Mouse (Mus musculus) hindbrain, embryonic 12.5 days (tissue): Measurements from ENCODE around the gene Hist2h2ac. TPM values are rescaled to one million over a fixed set of nuclear protein-coding genes. Genes with fewer than 3 reads are reported as not detected.
"Not testable (repeated sequence)": the region's sequence is repeated elsewhere in the genome, so short reads cannot be mapped to it uniquely, and the experiment has no call there.

ENCODE experiments used
- ATAC-seq: fragments of 200-750 bp; cut with Nextera tagmentation; 2 replicates; pipeline ENCODE4 v1.8.0; 2017; ENCODE audit warnings: moderate TSS enrichment; ENCODE audit not compliant: low FRiP score
- H3K27ac ChIP-seq: fragments of 300-500 bp; sonication (generic); 2 replicates; pipeline ENCODE4 v1.5.1; 2016; ENCODE audit warnings: mild to moderate bottlenecking
- H3K27me3 ChIP-seq: fragments of 300-500 bp; sonication (generic); 2 replicates; pipeline ENCODE4 v1.6.1; 2016; ENCODE audit warnings: mild to moderate bottlenecking
- H3K36me3 ChIP-seq: fragments of 300-500 bp; sonication (generic); 2 replicates; pipeline ENCODE4 v1.6.1; 2016; ENCODE audit warnings: mild to moderate bottlenecking
- H3K4me1 ChIP-seq: fragments of 300-500 bp; sonication (generic); 2 replicates; pipeline ENCODE4 v1.6.1; 2016
- H3K4me2 ChIP-seq: fragments of 300-500 bp; sonication (generic); replicated peaks from 2 replicates; pipeline ENCODE4 v1.6.1; 2016; ENCODE audit warnings: mild to moderate bottlenecking
- H3K4me3 ChIP-seq: fragments of 300-500 bp; sonication (generic); 2 replicates; pipeline ENCODE4 v1.5.1; 2016; ENCODE audit warnings: mild to moderate bottlenecking
- H3K9ac ChIP-seq: fragments of 300-500 bp; sonication (generic); 2 replicates; pipeline ENCODE4 v1.6.1; 2016; ENCODE audit warnings: mild to moderate bottlenecking, moderate library complexity
- H3K9me3 ChIP-seq: fragments of 300-500 bp; sonication (generic); replicated peaks from 2 replicates; pipeline ENCODE4 v1.6.1; 2016; ENCODE audit warnings: mild to moderate bottlenecking
- WGBS: fragments of 180-500 bp; shearing (Covaris S2); methylation state at CpG from one replicate; pipeline ENCODE4 v1.1.7; 2016; 5-methylcytosine and 5-hydroxymethylcytosine counted together
- polyA plus RNA-seq: library from polyadenylated mRNA; unstranded; fragments of >200 nt; fragmentation: Nextera tagmentation; extraction: Ambion mirVana; gene quantifications from 2 replicates; pipeline ENCODE4 v1.2.1, GENCODE M21; 2016

Gene Hist2h2ac
- polyA plus RNA-seq, 1 experiment from 2014 or later = 7.0 TPM

DNA sequence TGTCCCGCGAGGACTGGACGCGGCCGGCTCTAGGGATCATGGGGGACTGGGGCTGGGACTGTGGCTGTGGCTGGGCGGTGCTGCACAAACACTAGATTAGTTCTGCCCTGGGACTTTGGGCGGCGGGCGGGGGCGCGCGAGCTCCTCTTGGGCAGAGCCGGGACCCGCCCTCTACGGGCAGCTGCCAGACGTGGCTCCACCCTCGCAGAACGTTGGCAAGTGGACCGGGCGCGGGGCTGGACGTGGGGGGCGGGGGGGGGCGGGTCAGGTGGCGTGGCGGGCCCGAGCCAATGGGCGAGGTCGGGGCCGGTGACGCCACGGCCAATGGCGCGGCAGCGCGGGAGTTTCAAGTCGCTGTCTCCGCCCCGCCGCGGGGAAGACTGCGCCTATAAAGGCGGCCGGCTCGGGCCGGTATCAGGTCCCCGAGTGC is 25.8 kb upstream of the Hist2h2ac start, which contains the start of gene Hist2h3c1:
Gene Hist2h3c1, plus strand, starts transcription at position 259 of the 430 bp plus-strand sequence.
- Histone ChIP-seq H3K4me3 (peak within 1 kb of the TSS; percentile 35), H3K27ac (peak within 1 kb of the TSS; percentile 77), H3K4me2 (peak within 1 kb of the TSS; percentile 52), H3K4me1 (peaks cover 18% of the 10 kb centered on the region), H3K9ac (peak within 1 kb of the TSS; percentile 59)
- not testable (repeated sequence) for H3K9me3 ChIP-seq, H3K36me3 ChIP-seq, H3K27me3 ChIP-seq
- WGBS = 3% methylated on average over 5 of the region's 47 CpGs
- peak; percentile 93 for ATAC-seq

DNA sequence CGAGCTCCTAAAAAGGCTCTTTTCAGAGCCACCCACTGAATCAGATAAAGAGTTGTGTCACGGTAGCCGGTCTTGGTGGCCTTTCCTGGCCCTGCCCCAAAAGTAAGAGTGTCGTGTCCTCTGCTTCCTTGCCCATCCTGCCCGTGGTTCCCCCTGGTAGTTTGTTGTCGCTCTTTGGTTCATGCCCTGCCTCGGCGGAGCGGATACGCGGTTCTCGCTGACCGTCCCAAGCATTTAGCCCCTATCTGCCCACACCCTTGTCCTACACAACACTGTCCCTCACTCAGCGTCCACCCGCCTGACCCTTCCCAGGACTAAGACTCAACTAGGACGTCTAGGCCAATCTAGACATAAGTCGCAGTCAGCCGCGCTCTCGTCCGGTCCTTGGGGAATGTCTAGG is 25.3 kb upstream of the Hist2h2ac start:
- not testable (repeated sequence) for H3K9me3 ChIP-seq, H3K9ac ChIP-seq, ATAC-seq

DNA sequence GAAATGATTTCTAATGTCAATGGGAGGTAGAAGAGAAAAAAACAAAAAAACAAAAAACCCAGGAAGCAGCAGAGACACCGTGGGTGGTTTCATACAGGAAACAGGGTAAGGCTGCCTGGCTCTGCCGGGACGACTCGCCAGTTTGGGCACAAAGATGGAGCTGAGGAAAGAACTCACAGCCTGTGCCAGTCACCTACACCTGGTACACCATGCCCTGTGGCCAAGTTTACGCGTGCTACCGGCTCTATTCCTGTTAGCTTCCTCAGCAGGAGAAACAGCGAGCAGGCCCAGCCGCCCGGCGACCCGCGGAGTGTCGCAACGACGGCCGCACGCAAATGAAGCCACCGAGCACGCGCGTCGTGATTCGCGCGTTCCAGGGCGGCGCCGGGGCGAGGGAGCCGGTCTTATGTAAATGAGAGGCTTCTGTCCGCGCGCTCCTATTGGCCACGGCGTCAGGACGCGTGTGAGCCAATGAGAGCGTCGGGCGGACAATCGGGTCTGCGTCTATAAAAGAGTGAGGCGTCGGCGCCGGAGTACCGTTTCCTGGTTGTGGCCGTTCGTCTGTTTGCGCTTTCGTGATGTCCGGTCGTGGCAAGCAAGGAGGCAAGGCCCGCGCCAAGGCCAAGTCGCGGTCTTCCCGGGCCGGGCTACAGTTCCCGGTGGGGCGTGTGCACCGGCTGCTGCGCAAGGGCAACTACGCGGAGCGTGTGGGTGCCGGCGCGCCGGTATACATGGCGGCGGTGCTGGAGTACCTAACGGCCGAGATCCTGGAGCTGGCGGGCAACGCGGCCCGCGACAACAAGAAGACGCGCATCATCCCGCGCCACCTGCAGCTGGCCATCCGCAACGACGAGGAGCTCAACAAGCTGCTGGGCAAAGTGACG is 24.6 kb upstream of the Hist2h2ac start, which contains the start of gene Hist2h2aa1:
Gene Hist2h2aa1, plus strand, starts transcription at position 495 of the 884 bp plus-strand sequence.
- H3K4me2 ChIP-seq = peak within 1 kb of the TSS; percentile 60
- peak within 1 kb of the TSS; percentile 84 for H3K9ac ChIP-seq
- ATAC-seq = peak; percentile 90
- not testable (repeated sequence) for H3K9me3 ChIP-seq, H3K36me3 ChIP-seq, H3K27me3 ChIP-seq
- under 1% methylated on average over 43 of the region's 88 CpGs for WGBS
- H3K4me3 ChIP-seq = peak within 1 kb of the TSS; percentile 46
- peaks cover 18% of the 10 kb centered on the region for H3K4me1 ChIP-seq
- peak within 1 kb of the TSS; percentile 98 for H3K27ac ChIP-seq

More for the DNA sequence above, 25.3 kb upstream of the Hist2h2ac start:
- peaks cover 18% of the 10 kb centered on the region for H3K4me1 ChIP-seq
- H3K27me3 ChIP-seq, H3K36me3 ChIP-seq: not testable (repeated sequence)
- H3K4me3 ChIP-seq = peak overlapping the region; percentile 31
- H3K4me2 ChIP-seq = peak overlapping the region; percentile 41
- peak overlapping the region; percentile 77; the same call in 1 of the 2 replicates for H3K27ac ChIP-seq
- WGBS = under 1% methylated on average over 10 of the region's 21 CpGs

DNA sequence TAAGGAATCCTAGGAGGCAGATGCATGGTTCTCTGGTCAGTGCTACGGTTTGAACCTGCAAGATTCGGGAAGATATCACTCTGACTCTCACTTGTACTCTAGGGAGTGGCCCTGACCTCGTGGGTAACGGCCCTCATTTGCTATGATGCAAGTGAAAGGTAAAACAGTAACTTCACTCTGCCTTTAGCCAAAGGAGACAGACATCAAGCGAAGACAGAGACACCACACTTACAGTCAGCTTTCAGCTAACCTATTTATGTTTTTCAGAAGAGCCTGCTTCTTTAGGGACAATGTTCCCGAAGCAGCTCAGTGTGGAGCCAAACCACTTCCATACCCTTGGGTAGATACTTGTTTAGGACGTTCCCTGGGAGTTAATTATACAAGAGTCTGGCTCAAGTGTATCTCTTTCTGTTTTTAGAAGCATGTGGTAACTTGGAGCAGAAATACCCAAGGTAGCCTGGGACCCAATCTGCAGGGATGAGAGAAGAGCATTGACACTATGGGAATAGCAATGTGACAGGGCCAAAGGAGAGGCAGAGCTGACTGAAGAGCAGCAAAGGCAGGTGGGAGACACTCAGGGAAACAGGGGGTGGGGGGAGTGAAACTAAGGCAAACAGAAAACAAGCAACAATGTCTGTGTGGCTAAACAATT is 23.4 kb upstream of the Hist2h2ac start:
- Histone ChIP-seq H3K36me3 (no peaks in the 10 kb centered on the region), H3K4me3 (no peak overlapping the region), H3K27ac (peak overlapping the region; percentile 98), H3K4me2 (peak overlapping the region; percentile 60; the same call in 1 of the 2 replicates), H3K4me1 (peaks cover 16% of the 10 kb centered on the region), H3K9ac (peak overlapping the region; percentile 84; the same call in 1 of the 2 replicates), H3K27me3 (no peaks in the 10 kb centered on the region), H3K9me3 (no peaks in the 10 kb centered on the region)
- no peak for ATAC-seq
- WGBS = 83% methylated on average over 7 of the region's 7 CpGs

DNA sequence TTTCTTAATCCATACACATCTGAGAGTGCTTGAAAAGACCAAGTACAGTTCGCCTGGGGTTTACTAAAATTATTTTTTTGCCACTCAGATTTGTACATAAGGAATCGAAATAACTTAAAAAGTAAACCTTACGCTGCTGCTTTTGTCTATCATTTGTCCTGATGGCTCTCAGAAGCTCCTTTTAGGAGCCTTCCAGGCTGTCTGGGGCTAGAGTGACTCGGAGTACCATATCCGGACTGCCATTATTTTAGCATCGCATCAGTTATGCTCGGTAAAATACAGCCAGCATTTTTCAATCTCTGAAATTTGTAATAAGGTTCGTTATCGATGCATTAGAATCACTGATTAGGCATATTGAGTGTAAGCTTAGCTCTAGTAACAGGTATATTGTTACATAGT is 20.1 kb upstream of the Hist2h2ac start:
- Histone ChIP-seq H3K36me3 (no peaks in the 10 kb centered on the region), H3K27me3 (no peaks in the 10 kb centered on the region), H3K4me2 (peak overlapping the region; percentile 44), H3K4me1 (peaks cover 22% of the 10 kb centered on the region), H3K27ac (peak overlapping the region; percentile 88), H3K9me3 (no peaks in the 10 kb centered on the region), H3K9ac (peak overlapping the region; percentile 55; the same call in 1 of the 2 replicates), H3K4me3 (no peak overlapping the region)
- 79% methylated on average over 9 of the region's 9 CpGs for WGBS
- no peak for ATAC-seq

DNA sequence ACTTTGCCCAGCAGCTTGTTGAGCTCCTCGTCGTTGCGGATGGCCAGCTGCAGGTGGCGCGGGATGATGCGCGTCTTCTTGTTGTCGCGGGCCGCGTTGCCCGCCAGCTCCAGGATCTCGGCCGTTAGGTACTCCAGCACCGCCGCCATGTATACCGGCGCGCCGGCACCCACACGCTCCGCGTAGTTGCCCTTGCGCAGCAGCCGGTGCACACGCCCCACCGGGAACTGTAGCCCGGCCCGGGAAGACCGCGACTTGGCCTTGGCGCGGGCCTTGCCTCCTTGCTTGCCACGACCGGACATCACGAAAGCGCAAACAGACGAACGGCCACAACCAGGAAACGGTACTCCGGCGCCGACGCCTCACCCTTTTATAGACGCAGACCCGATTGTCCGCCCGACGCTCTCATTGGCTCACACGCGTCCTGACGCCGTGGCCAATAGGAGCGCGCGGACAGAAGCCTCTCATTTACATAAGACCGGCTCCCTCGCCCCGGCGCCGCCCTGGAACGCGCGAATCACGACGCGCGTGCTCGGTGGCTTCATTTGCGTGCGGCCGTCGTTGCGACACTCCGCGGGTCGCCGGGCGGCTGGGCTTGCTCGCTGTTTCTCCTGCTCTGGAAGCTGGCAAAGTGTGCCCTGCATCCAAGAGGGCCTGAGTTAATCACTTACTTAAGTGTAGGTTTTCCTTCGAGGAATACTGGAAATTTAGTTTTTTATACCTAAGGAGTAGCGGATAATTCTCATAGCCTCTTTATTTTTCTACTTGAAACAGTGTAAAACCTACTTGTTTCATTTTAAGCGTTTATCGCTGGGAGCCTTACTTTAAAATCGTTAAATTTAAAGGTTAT is 19.5 kb upstream of the Hist2h2ac start, which contains the start of gene Hist2h2aa2:
Gene Hist2h2aa2, minus strand, starts transcription at position 328 of the 850 bp plus-strand sequence.
- not testable (repeated sequence) for H3K36me3 ChIP-seq, H3K9me3 ChIP-seq, H3K27me3 ChIP-seq
- peak; percentile 86 for ATAC-seq
- Histone ChIP-seq H3K4me3 (peak within 1 kb of the TSS; percentile 32), H3K4me2 (peak within 1 kb of the TSS; percentile 44), H3K27ac (peak within 1 kb of the TSS; percentile 88), H3K9ac (peak within 1 kb of the TSS; percentile 55; the same call in 1 of the 2 replicates), H3K4me1 (peaks cover 22% of the 10 kb centered on the region)
- WGBS = 3% methylated on average over 37 of the region's 85 CpGs

DNA sequence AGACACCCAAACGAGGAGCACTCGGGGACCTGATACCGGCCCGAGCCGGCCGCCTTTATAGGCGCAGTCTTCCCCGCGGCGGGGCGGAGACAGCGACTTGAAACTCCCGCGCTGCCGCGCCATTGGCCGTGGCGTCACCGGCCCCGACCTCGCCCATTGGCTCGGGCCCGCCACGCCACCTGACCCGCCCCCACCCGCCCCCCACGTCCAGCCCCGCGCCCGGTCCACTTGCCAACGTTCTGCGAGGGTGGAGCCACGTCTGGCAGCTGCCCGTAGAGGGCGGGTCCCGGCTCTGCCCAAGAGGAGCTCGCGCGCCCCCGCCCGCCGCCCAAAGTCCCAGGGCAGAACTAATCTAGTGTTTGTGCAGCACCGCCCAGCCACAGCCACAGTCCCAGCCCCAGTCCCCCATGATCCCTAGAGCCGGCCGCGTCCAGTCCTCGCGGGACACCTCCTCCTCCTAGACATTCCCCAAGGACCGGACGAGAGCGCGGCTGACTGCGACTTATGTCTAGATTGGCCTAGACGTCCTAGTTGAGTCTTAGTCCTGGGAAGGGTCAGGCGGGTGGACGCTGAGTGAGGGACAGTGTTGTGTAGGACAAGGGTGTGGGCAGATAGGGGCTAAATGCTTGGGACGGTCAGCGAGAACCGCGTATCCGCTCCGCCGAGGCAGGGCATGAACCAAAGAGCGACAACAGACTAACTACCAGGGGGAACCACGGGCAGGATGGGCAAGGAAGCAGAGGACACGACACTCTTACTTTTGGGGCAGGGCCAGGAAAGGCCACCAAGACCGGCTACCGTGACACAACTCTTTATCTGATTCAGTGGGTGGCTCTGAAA is 18.5 kb upstream of the Hist2h2ac start, which contains the start of gene Hist2h3c2:
Gene Hist2h3c2, minus strand, starts transcription at position 174 of the 840 bp plus-strand sequence.
- ATAC-seq = peak; percentile 93
- WGBS = 0% methylated on average over 11 of the region's 68 CpGs
- not testable (repeated sequence) for H3K9me3 ChIP-seq, H3K36me3 ChIP-seq, H3K27me3 ChIP-seq
- Histone ChIP-seq H3K27ac (peak within 1 kb of the TSS; percentile 76), H3K9ac (peak within 1 kb of the TSS; percentile 56), H3K4me3 (peak within 1 kb of the TSS; percentile 37), H3K4me1 (peaks cover 17% of the 10 kb centered on the region), H3K4me2 (peak within 1 kb of the TSS; percentile 55)

DNA sequence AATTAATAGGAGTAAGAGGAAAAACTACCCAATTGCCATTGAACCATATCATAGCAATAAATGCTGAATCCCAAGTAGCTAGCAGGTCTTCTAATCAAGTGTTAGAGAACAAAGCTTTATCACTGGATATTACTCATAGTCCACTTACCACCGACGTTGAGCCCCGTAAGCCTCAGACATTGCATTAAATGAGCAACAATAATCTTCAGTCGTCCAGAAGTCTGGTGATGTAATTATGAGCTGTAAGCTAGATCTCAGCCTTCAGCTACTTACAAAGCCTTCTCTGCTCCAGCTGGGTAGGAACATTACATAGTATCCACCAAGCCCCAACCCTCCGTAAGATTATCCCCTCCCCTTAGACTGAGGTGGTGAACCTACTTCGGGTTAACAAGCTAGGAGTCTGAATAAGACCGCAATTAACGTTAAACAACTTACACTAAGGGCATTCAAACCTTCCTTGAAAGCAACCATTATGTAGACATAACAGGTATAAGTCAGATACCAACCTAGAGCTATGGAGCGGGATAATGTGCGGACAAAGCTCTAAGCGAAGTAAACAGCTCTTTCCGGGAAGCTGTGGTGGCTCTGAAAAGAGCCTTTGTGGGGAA is 17.3 kb upstream of the Hist2h2ac start:
- peaks cover 15% of the 10 kb centered on the region for H3K4me1 ChIP-seq
- no peaks in the 10 kb centered on the region for H3K36me3 ChIP-seq
- under 1% methylated on average over 12 of the region's 12 CpGs for whole genome bisulfite sequencing
- ATAC-seq = no peak
- H3K4me2 ChIP-seq = peak overlapping the region; percentile 55
- no peaks in the 10 kb centered on the region for H3K9me3 ChIP-seq
- peak overlapping the region; percentile 56 for H3K9ac ChIP-seq
- H3K4me3 ChIP-seq = peak overlapping the region; percentile 37
- no peaks in the 10 kb centered on the region for H3K27me3 ChIP-seq
- peak overlapping the region; percentile 68 for H3K27ac ChIP-seq

DNA sequence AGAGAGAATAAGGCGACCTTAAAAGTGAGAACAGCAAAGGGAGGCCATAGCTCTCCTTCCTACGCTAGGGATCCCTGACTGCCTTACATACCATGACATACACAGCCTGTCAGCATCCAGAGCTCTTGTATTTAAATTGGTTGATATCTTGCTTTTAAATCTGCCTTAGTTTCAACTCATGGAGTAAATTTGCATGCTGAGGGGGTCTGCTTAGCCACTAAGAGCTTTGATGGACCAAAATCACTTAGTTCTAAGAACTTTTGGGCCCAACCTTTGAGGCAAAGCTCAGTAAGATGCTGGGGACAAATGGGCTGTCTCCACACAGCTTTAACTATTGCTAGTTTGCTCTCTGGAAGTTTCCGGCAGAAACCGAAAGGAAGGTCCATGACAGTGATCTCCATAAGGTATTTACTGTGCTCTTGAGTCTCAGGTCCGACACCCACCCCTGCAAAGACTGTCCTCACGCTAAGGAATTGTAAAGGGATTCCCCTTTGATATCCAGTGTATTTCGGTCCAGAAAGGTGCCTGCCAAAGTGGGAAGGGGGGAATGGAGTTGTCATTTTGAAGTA is 16.7 kb upstream of the Hist2h2ac start:
- WGBS = 28% methylated on average over 7 of the region's 7 CpGs
- H3K27me3 ChIP-seq = no peaks in the 10 kb centered on the region
- peak overlapping the region; percentile 37 for H3K4me3 ChIP-seq
- no peak for ATAC-seq
- H3K36me3 ChIP-seq = no peaks in the 10 kb centered on the region
- peak overlapping the region; percentile 55 for H3K4me2 ChIP-seq
- H3K9me3 ChIP-seq = no peaks in the 10 kb centered on the region
- H3K4me1 ChIP-seq = peaks cover 15% of the 10 kb centered on the region
- H3K9ac ChIP-seq = peak overlapping the region; percentile 56
- peak overlapping the region; percentile 68; the same call in 1 of the 2 replicates for H3K27ac ChIP-seq

DNA sequence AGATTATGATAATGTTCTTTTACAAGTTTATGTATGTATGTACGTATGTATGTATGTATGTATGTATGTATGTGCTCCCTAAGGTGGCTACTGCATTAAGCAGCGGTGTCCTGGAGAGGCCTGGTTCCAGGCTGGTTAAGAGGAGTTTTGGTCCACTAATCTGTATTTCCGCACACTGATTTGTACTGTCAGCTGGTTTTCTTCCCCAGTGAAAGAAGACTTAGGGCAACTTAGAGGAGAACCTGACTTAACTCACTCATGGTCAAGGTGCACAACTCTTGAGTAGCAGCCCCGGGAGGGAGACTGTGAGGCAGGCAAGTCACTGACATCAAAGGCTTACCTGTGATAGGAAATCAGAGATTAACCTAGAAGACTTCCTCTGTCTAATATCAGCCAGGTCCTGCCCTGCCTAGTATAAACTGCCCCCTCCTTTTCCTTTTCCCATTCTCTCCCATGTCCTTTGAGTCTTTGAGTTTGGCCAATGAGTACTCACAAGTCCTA is 16.2 kb upstream of the Hist2h2ac start:
- Histone ChIP-seq H3K9ac (peak overlapping the region; percentile 56; the same call in 1 of the 2 replicates), H3K4me3 (peak overlapping the region; percentile 37; the same call in 1 of the 2 replicates), H3K27ac (no peak overlapping the region), H3K4me2 (peak overlapping the region; percentile 55), H3K4me1 (peaks cover 15% of the 10 kb centered on the region), H3K9me3 (no peaks in the 10 kb centered on the region), H3K36me3 (no peaks in the 10 kb centered on the region), H3K27me3 (no peaks in the 10 kb centered on the region)
- WGBS = 83% methylated on average over 4 of the region's 4 CpGs
- ATAC-seq = no peak
